25 mouse cellular contexts compared by ENCODE assay signal in the genomic region with DNA sequence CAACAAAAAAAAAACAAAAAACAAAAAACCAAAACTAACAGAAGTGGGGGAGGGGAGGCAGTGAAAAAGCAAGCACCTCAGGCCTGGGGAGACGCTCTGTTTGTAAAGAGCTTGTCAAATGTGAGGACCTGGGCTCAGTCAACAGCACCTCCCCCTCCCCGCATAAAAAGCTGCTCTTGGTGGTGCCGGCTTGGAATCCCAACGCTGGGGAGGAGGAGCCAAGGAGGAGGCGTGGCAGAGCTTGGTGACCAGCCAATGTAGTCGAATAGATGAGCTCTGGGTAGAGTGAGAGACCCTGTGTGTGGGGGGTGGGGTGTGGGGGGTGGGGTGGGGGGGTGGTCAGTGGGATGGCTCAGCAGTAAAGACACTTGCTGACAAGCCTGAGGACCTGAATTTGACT.
DNase-seq lines count a peak whose midpoint lies in the region; ATAC-seq and TF ChIP-seq lines count a peak whose summit lies in the region.
"Had no signal": no experiment of that assay in that cellular context is flagged by ENCODE, and none has a peak within 500 bp of the region (broad histone marks: within the 10 kb centered on the region; RNA-seq: fewer than 3 reads in every experiment).

No protein-coding gene starts in this region.

- H3K27me3 ChIP-seq in intestine, embryonic 14.5 days (replicated peaks; ENCODE audit: control insufficient read depth, insufficient read depth, low read length), result no peaks in the 10 kb centered on the region
- H3K27me3 ChIP-seq in intestine, postnatal 0 days (replicated peaks; ENCODE audit: control insufficient read depth, insufficient read depth, low read length), result no peaks in the 10 kb centered on the region
- H3K27me3 ChIP-seq: embryonic facial prominence, embryonic 15.5 days; forebrain, embryonic 13.5 days; heart, embryonic 15.5 days; limb, embryonic 15.5 days; liver, embryonic 13.5 days; neural tube, embryonic 12.5 days had no signal

- no peaks in the 10 kb centered on the region for H3K9me3 ChIP-seq in intestine, embryonic 14.5 days (ENCODE audit: control insufficient read depth, low read length)
- H3K9me3 ChIP-seq in intestine, postnatal 0 days (ENCODE audit: control insufficient read depth), result no peaks in the 10 kb centered on the region
- H3K9me3 ChIP-seq: embryonic facial prominence, embryonic 10.5 days; embryonic facial prominence, embryonic 15.5 days; forebrain, embryonic 13.5 days; heart, embryonic 10.5 days; heart, embryonic 15.5 days; limb, embryonic 10.5 days; limb, embryonic 15.5 days; liver, embryonic 13.5 days; neural tube, embryonic 12.5 days had no signal

- 0 out of 2 replicates have a peak, but pooled peaks have one; percentile 7 for ATAC-seq in intestine, embryonic 14.5 days (replicated peaks; ENCODE audit: low FRiP score, low TSS enrichment, low read depth)
- ATAC-seq in intestine, postnatal 0 days, result no peak
- ATAC-seq: CD4-positive, CD25-positive, alpha-beta regulatory T cell, adult 4 months; forebrain, embryonic 13.5 days; inflammation-experienced regulatory T-cells, adult 6 months; midbrain, embryonic 16.5 days had no signal

- H3K36me3 ChIP-seq in intestine, embryonic 14.5 days (ENCODE audit: control insufficient read depth, insufficient read depth, low read length), result no peaks in the 10 kb centered on the region
- no peaks in the 10 kb centered on the region for H3K36me3 ChIP-seq in intestine, postnatal 0 days (ENCODE audit: control insufficient read depth, insufficient read depth)
- H3K36me3 ChIP-seq: embryonic facial prominence, embryonic 10.5 days; embryonic facial prominence, embryonic 15.5 days; heart, embryonic 10.5 days; heart, embryonic 15.5 days; limb, embryonic 10.5 days; limb, embryonic 15.5 days; liver, embryonic 13.5 days; neural tube, embryonic 12.5 days had no signal

- H3K4me3 ChIP-seq in intestine, embryonic 14.5 days (ENCODE audit: low read depth, low read length), result no peak overlapping the region
- no peak overlapping the region for H3K4me3 ChIP-seq in intestine, postnatal 0 days (ENCODE audit: low read depth, low read length)
- H3K4me3 ChIP-seq: embryonic facial prominence, embryonic 10.5 days; embryonic facial prominence, embryonic 15.5 days; forebrain, embryonic 13.5 days; heart, embryonic 10.5 days; heart, embryonic 15.5 days; limb, embryonic 10.5 days; limb, embryonic 15.5 days; liver, embryonic 13.5 days; neural tube, embryonic 12.5 days had no signal

- WGBS in intestine, embryonic 14.5 days, result 20% methylated on average over 6 of the region's 6 CpGs
- WGBS in intestine, postnatal 0 days, result 28% methylated on average over 5 of the region's 6 CpGs

- H3K4me2 ChIP-seq in intestine, embryonic 14.5 days (ENCODE audit: low read length), result no peak overlapping the region
- H3K4me2 ChIP-seq in intestine, postnatal 0 days (replicated peaks; ENCODE audit: low read depth), result no peak overlapping the region
- H3K4me2 ChIP-seq: embryonic facial prominence, embryonic 15.5 days; forebrain, embryonic 13.5 days; heart, embryonic 15.5 days; limb, embryonic 15.5 days; liver, embryonic 13.5 days; midbrain, embryonic 11.5 days; neural tube, embryonic 12.5 days had no signal

- H3K9ac ChIP-seq in intestine, embryonic 14.5 days (ENCODE audit: low read length), result no peak overlapping the region
- H3K9ac ChIP-seq in intestine, postnatal 0 days (ENCODE audit: low read depth, low read length), result no peak overlapping the region
- H3K9ac ChIP-seq: embryonic facial prominence, embryonic 15.5 days; forebrain, embryonic 13.5 days; heart, embryonic 15.5 days; limb, embryonic 15.5 days; liver, embryonic 13.5 days; neural tube, embryonic 12.5 days had no signal

- TF ChIP-seq CTCF in intestine, postnatal 0 days (IDR thresholded peaks at IDR 0.05; ENCODE audit: low read depth), result no peak

- no peak for DNase-seq in intestine, embryonic 14.5 days (ENCODE audit: low spot score)
- DNase-seq in lung, postnatal 10 days, result peak; percentile 16
- DNase-seq in lung, postnatal 36 days, result no peak
- peak; percentile 91 for DNase-seq in R1 (ENCODE audit: low read depth, low spot score)
- no peak for DNase-seq in left cerebral cortex, adult 11 months (ENCODE audit: low spot score)
- DNase-seq in frontal cortex, postnatal 10 days (ENCODE audit: low spot score in 2 of 2), result no peak
- DNase-seq: cerebellum, adult 11-12 months; layer of hippocampus, postnatal 36 days; liver, embryonic 13.5 days; lung, adult 2 months; thymus, adult 2 months; thymus, postnatal 4 days had no signal

- H3K4me1 ChIP-seq in intestine, embryonic 14.5 days (replicated peaks; ENCODE audit: control insufficient read depth, insufficient read depth, low read length), result no peaks in the 10 kb centered on the region; the same call in 1 of the 2 replicates
- H3K4me1 ChIP-seq in intestine, postnatal 0 days (replicated peaks; ENCODE audit: control insufficient read depth, insufficient read depth, low read length), result no peaks in the 10 kb centered on the region
- H3K4me1 ChIP-seq: embryonic facial prominence, embryonic 10.5 days; embryonic facial prominence, embryonic 15.5 days; heart, embryonic 10.5 days; heart, embryonic 15.5 days; limb, embryonic 15.5 days; liver, embryonic 13.5 days had no signal

- H3K27ac ChIP-seq in intestine, embryonic 14.5 days (ENCODE audit: low read depth), result no peak overlapping the region
- no peak overlapping the region for H3K27ac ChIP-seq in intestine, postnatal 0 days (ENCODE audit: low read depth, low read length)
- H3K27ac ChIP-seq: embryonic facial prominence, embryonic 10.5 days; embryonic facial prominence, embryonic 15.5 days; forebrain, embryonic 13.5 days; heart, embryonic 10.5 days; heart, embryonic 15.5 days; limb, embryonic 10.5 days; limb, embryonic 15.5 days; liver, embryonic 13.5 days; neural tube, embryonic 12.5 days had no signal

Comparison
In these comparisons a context has a peak if more than half of its experiments do, and no peak if none do; other contexts are left out.
1. DNase-seq: peak in lung, postnatal 10 days (single experiment) and R1 (single experiment); none in intestine, embryonic 14.5 days (single experiment), lung, postnatal 36 days (single experiment), left cerebral cortex, adult 11 months (single experiment) and frontal cortex, postnatal 10 days (0 of 2).